Mouse (Mus musculus) thymus, postnatal 0 days (tissue): ENCODE measurements around the gene Gm49776. TPM values are rescaled to one million over a fixed set of nuclear protein-coding genes. Genes with fewer than 3 reads are reported as not detected.
"Not testable (repeated sequence)": the region's sequence is repeated elsewhere in the genome, so short reads cannot be mapped to it uniquely, and the experiment has no call there.

Experiments used
- DNase-seq: peaks from one replicate; pipeline ENCODE4 v3.0.0-alpha.2; 2015; ENCODE audit warnings: low spot score
- polyA plus RNA-seq: library from polyadenylated mRNA; unstranded; fragments of >200 nt; fragmentation: Nextera tagmentation; extraction: Ambion mirVana; gene quantifications from 2 replicates; pipeline ENCODE4 v1.2.1, GENCODE M21; 2015

Gm49776 gene
- 2.4 and 6.3 TPM in 2 replicates for polyA plus RNA-seq

DNA sequence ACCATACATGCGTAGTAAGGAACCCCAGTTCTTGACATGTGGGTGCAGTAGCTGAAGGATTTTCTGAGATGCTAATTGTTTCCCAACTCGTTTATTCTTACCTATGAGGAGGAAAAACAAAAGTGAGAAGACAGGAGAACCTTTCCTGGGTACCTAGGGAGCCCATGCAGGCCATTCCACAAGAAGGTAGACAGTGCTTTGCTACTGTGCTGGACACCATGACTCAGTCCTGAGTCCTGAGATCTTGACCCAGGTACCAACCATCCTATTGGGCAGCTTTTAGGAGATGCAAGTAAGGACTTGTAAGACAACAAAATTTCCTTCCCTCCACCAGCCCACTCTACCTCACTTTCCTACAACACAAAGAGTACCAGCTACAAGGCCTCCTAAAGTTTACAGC is at the start of gene Gm49776:
Gm49776 (minus strand) TSS at position 101 of the 400 bp plus-strand sequence.
- DNase-seq = no peak

DNA sequence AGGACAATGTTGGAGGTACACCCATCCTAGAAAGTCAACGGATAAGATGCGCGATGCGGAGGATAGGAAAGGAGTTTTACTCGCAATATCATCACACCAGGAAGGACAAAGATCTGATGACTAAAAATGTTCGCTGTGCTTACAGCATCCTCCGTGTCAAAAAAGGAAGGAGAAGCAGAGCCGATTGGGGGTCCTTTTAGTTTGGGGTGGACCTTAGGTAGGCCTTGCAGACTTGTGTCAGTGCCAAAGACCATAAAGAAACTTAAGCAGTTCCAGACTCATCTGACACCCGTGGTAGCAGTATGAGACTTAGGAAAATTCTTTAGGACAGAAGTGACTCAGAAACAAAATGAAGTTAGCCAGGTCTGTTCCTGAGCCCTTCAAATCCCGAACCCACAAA is 31.5 kb upstream of the Gm49776 start:
- not testable (repeated sequence) for DNase-seq

DNA sequence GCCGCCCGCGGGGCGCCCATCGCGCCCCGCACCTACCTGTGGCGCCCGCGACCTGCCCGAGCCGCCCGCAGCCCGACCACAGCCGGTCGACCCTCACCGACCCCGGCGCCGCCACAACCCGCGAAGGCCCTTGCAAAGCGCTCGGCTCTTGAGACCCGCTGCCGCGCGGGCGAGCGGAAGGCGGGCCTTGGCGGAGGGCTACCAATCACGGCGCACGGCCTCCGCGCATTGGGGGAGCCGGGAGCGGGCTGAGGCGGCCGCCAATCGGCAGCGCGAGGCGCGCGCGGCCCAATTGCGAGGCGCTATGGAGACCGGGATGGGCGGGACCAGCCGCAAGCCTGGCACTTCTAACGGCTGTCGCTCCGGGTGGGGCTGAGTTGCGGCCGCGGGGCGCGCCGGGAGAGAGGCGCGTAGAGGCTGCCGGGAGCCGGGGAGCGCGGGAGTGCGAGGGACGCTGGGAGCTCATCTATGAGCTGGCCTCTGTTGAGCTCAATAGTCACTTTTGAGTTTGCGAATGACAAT is 31.0 kb upstream of the Gm49776 start, which contains the start of gene Dgcr8:
Dgcr8 (minus strand) TSS at position 180 of the 522 bp plus-strand sequence.
- peak; percentile 99 for DNase-seq

DNA sequence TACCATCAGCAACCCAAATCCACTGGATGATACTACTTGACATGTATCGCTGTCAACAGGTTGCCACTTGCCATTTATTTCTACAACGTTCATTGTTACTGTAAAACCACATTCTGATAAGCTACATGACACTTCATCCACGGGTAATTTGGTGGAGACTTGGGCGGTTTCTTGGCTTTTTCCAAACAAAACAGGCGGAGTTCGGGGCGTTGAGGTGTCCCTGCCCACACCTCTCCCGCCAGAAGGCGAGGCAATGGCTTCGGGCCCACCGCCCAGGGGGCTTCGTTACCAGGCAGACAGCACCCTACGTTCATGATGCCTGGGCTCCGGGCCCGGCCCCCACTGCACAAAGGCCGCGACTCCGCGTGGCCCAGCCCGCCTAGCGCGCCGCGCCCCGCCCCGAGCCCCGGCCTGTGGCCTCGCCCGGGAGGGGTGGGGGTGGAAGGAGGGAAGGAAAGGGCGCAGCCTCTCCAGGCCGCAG is 30.5 kb upstream of the Gm49776 start:
- peak; percentile 17 for DNase-seq

DNA sequence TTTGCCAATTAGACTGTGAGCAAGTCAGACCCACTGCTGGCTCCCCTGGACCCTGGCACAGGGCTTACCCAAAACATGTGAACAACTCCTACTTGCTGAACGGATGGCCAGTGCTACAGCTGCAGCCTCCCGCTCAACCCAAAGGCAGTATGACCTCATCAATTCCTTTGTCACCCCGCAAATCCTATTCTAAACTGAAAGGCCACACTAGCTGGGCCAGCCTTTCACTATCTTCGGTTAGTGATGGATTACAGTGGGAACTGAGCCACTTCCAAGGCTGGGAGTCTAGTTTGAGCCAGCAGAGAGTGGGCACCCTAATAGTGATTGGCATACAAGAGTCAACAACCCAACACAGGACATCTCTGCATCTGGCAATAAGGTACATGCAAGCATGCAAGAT is 30.0 kb upstream of the Gm49776 start:
- DNase-seq = peak; percentile 5

DNA sequence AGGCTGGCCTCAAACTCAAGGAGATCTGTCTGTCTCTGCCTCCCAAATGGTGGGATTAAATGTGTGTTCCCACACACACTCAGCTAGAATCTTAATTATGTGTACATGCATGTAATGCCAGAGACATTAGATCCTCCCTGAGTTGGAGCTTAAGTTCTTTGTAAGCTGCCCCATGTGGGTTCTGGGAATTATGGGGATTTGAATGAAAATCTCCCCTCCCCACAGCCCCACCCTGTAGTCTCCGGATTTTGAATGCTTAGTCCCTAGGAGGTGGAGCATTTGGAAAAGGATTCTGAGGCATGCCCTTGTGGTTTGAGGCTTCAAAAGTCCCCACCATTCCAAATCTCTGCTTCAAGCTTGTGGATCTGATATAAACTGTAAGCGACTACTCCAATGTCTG is 17.0 kb upstream of the Gm49776 start:
- no peak for DNase-seq

DNA sequence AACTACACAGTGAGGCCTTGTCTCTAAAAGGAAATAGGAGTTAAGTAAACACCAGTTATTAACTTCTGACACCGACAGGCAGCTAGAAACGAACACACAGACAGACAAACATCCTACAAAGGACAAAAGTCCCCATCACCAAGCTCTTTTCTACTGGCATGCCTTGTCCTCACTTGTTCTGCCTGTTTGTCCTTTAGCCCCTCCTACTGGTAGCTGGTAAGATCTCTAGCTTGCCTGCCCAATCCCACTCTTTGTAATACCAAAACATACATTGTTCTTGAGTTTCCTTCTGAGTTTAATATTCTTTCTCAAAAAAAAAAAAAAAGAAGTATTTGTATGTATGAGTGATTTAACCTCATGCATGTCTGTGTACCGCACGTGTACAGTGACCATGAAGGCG is 10.1 kb upstream of the Gm49776 start:
- DNase-seq = peak; percentile 59

DNA sequence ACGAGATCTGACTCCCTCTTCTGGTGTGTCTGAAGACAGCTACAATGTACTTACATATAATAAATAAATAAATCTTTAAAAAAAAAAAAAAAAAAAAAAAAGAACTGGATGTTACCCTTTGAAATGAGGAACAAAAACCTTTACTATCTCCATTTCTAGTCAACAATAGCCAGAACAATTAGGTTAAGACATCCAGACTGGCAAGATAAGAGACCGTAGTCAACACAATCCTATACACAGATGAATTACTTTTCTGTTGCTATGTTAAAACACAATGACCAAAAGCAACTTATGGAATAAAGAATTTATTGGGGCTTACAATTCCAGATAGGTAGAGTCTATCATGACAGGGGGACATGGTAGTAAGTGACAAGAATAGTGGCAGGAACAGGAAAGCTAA is 6.9 kb upstream of the Gm49776 start:
- DNase-seq = no peak

DNA sequence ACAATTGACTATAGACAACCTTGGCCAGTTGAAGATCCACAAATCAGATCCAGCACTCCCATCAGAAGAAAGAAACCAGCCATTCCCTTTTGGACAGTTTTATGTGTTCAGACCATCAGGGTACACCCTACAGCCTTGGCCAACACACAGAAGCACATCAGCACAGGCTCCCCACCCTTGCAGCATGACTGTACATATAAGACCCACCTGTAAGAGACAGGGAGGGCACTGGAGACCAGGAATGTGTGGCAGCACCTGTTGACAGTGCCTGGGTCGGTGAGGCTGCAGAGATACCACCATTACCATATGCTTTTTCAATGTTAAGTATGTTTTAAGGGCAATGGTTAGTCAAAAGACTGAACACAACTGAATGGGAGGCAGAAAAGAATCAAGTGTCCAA is 4.3 kb downstream of the Gm49776 start:
- DNase-seq = no peak

DNA sequence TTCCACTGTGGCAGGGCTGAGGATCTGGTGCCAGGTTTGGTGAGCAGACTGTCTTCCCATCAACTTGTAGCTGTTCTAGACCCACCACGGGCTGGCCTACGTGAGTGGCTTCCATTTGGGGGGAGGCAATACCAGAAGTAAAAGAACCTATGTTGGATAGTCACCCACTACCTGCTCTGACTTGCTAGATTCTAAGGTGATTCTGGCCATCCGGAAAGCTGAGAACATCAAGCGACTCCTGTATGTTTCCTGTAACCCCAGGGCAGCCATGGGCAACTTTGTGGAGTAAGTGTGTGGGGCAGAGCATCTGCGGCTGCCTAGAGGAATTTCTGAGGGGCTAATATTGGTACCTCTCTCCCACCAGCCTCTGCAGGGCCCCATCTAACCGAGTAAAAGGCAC is 5.4 kb downstream of the Gm49776 start:
- DNase-seq = no peak

DNA sequence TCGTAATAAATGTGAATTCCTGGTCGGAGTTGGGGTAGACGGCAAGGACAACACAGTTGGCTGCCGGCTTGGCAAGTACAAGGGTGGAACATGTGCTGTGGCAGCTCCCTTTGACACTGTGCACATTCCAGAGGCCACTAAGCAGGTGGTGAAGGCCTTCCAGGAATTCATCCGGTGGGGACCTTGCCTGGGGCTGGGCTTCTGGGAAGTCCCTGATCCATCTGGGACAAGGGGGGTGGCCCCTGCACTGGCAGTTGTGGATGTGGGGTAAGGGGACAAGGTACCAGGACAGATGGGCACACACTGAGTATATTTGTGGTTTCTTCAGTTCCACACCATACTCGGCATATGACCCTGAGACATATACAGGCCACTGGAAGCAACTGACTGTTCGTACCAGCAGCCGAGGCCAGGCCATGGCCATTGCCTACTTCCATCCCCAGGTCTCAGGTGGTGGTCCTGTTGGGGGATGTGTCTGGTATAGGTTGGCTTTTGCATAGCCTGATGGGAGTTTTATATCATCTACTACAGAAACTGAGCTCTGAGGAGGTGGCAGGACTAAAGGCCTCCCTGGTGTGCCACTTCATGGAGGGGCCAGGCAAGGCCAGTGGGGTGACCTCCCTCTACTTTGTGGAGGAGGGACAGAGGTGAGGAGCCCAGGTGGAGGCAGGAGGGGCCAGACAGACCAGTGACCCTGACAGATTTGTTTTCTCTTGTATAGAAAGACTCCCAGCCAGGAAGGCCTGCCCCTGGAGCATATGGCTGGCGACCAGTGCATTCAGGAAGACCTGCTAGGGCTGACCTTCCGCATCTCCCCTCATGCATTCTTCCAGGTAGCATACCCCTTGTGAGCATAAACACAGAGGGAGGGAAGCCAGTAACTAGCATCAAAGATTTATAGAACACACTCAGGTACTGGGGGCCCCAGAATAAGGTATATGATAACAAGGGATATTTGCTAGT is 7.0 kb downstream of the Gm49776 start:
- no peak for DNase-seq

DNA sequence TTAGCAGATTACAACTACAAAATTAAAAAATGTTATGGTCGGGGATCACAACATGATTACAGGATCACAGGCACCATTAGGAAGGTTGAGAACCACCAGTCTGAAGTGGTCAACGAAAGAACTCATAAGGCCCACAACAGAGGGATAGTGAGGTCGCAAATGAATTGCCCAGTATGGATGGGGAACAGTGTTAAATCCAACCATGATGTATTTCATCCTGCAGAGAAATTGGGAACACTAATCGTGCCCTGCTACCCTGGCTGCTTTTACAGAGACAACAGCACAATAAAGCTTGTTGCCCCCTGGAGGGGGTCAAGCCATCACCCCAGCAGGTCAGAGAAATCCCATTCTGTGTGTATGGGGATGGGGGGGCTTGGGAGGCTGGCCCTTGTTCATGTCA is 7.9 kb downstream of the Gm49776 start:
- DNase-seq = no peak

DNA sequence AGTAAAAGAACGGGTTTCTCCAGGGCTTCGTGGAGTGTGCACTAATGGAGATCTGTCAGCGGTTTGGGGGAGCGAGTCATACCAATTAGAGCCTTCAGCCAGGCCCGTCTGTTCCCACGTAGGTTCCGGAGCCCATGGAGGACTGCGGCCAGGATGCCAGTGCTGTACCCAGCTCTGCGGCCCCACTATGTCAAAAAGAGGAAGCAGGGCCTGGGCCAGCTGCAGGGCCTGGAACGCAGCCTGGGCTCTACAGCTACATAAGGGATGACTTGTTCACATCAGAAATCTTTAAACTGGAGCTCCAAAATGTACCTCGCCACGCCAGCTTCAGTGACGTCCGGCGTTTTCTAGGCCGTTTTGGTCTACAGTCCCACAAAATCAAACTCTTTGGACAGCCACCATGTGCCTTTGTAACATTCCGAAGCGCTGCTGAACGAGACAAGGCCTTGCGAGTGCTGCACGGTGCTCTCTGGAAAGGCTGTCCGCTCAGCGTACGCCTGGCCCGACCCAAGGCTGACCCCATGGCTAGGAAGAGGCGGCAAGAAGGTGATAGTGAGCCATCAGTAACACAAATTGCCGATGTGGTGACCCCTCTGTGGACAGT is 8.7 kb downstream of the Gm49776 start:
- peak; percentile 30 for DNase-seq

DNA sequence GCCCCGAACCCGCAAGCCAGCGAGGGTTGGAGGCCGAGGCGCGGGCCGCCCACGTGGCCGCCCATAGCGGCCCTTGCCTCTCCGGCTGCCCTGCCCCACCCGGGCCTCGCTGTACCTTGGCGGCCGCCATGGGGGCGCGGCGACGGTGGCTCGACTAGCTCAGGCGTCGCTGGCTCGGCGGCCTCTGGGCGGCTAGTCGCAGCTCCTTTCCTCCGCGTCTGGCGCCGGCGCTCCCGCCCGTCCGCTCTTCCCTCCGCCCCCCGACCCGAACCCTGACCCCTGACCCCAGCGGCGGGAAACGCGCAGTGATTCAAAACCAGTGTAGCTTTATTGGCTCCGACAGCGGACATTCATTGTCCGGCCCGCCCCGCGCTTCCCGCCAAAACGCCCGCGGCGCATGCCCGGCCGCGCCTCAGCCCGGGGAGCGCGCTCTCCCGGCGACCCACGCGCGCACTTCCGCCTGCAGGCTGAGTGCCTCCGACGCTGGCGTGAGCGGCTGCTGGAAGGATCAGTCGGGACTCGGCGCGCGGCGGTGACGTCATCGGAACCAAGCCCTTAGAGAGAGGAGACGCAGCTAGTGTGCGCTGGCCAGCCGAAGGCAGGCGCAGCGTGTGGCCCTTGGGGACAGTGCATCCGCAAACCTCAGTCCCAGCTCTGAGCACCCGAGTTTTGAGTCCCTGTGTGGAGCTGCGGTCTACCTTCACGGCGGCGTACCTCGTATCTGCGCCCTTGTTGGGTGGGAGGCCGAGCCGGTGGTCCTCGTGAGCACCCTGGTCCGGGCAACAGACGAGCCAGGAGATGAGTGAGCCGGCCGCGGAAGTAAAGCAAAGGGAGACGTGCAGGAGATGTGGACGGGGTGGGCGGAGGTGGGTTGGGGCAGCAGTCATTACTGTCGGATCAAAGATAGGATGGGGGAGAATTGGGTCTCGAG is 9.4 kb downstream of the Gm49776 start, which contains the start of the genes Trmt2a and Ranbp1:
Trmt2a (plus strand) TSS at position 247 of the 931 bp plus-strand sequence.
Ranbp1 (minus strand) TSS at position 300 of the 931 bp plus-strand sequence.
- peak; percentile 98 for DNase-seq

DNA sequence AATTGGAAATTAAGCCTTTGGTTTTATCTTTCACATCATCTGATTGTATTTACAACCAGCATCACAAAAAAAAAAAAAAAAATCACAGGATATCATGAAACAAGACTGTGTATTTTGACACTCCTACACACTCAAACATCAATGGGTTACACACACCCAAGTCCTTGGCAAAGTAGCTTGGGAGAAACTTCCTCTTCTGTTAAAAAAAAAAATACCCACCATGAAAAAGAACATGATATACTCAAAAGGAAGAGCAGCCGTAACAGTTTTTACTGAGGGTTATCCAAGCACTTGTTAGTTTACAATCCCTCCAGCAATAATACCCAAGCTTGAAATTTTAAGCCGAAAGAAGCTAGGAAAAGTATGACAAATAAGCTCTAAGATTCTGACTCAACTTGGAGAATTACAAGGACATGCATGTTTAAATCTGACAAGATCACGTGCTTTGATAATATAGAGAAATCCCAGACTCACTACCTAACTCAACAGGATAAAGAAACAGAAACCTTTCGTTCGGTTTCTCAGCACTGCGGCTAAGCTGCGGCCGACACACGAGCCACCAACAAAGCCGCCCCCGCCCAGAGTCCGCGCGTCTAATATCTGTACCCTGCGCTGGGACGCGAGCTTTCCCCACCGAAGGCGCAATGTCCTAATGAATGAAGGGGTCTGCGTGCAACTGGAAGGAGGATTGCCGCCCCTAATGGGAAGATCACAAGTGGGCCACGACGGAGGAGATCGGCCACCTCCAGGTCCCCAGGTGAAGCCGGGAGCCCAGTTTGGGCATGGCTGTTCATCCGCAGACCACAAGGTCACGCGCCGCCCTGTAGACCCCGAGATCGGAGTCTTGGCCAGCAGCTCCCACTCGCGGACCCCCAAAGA is 10.4 kb downstream of the Gm49776 start:
- no peak for DNase-seq

DNA sequence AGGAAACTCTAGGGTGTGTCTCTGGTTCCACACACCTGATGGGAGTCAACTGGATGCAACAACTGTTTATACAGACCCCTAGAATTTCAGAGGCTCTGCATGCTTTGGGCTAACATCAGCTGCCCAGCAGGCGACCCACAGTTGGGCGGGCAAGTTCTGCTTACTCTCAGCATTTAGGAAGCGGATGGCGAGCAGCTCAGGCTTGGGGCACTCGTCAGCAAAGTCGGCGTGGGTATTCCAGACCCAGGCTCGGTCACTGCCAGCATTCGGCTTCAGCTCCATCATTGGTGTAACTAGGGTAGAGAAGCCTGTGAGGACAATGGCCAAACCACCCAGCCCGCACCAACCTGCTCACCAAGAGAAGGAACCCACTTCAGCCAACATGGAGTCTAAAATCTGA is 16.5 kb downstream of the Gm49776 start:
- DNase-seq = no peak

DNA sequence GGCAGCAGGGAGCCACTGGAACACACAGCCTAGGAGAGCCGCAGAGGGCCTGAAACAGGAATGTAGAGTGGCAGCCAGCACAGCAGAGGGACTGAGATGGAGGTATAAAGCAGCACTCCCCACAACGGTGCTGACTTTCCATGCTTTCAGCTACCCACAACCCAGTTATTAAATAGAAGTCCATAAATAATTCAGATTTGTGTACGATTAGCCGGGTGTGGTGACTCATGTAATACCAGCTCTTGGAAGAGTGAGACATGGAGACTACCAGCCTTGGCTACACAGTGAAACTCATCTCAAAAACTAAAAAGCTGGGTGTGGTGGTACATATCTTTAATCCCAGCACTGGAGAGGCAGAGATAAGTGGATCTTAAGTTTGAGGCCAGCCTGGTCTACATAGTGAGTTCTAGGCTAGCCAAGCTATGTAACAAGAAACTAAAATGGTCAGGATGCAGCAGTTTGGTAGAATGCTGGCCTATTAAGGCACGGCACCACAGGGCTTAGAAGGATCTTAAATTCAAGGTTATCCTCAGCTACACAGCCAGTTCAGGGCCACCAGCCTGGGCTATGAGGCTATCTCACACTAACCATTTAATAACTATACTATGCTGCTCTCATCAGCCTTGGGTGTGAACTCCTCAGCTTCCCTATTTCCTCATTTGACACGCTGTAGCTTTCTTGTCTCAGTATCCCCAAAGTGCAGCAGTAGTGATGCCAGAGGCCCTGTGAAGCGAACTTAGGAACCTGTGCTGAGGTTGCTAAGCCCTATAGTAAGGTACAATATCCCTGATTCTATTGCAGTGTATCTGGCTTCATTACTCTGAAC is 21.2 kb downstream of the Gm49776 start:
- no peak for DNase-seq

DNA sequence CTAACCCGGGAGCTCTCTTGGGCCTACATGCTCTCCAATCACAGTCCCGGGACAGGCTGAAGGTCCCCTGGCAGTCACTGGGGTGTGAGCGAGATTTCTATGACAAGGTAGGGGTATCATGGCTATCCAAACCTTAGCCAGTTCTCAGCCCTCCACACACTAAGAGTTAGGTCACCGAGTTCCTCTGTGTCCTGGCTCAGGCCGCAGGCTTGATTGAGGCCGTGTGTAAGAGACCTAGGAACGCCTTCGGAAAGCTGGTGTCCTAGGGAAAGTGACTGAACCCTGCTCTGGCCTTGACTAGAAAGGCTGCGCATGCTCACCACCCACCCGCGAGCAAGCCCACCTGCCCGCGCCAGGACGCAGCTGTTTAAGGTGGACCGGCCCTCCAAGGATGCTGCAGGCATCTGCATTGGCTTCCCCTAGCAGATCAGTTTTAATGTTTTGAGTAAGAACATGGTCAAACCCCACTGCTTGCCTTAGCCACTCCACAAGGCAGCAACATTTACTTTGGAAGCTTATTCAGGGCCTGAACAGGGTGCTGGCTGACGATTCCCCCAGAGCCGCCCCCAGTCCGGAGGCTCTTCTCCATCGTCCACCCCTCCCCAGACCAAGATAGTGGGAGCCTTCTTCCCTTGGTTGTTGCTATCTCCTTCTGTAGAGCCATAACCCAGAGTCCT is 22.6 kb downstream of the Gm49776 start:
- DNase-seq = no peak
